Mouse (Mus musculus) heart, postnatal 0 days (tissue): ENCODE results near the gene Palld. TPM values are rescaled to one million over a fixed set of nuclear protein-coding genes. Genes with fewer than 3 reads are reported as not detected.

Experiments
- ATAC-seq: fragments of 200-750 bp; cut with Nextera tagmentation; 2 replicates; pipeline ENCODE4 v1.8.0; 2017; ENCODE audit warnings: low read depth, moderate number of reproducible peaks, moderate library complexity; ENCODE audit not compliant: insufficient read depth
- DNase-seq: peaks from one replicate; pipeline ENCODE4 v3.0.0-alpha.2; 2016; ENCODE audit warnings: low spot score
- H3K27ac ChIP-seq: fragments of 300-500 bp; sonication (generic); 2 replicates; pipeline ENCODE4 v1.5.1; 2014; ENCODE audit warnings: low read depth, mild to moderate bottlenecking
- H3K27me3 ChIP-seq: fragments of 300-500 bp; sonication (generic); 2 replicates; pipeline ENCODE4 v1.6.1; 2014; ENCODE audit warnings: low read length, mixed read lengths; ENCODE audit not compliant: control insufficient read depth, insufficient read depth
- H3K36me3 ChIP-seq: fragments of 300-500 bp; sonication (generic); replicated peaks from 2 replicates; pipeline ENCODE4 v1.6.1; 2014; ENCODE audit warnings: low read length, mixed read lengths; ENCODE audit not compliant: control insufficient read depth, insufficient read depth
- H3K4me1 ChIP-seq: fragments of 300-500 bp; sonication (generic); 2 replicates; pipeline ENCODE4 v1.6.1; 2014; ENCODE audit warnings: antibody characterized with exemption; ENCODE audit not compliant: control insufficient read depth, insufficient read depth
- H3K4me2 ChIP-seq: fragments of 300-500 bp; sonication (generic); 2 replicates; pipeline ENCODE4 v1.6.1; 2014; ENCODE audit warnings: low read depth, mild to moderate bottlenecking, low read length, moderate library complexity
- H3K4me3 ChIP-seq: fragments of 300-500 bp; sonication (generic); 2 replicates; pipeline ENCODE4 v1.5.1; 2014; ENCODE audit warnings: low read depth, low read length
- H3K9ac ChIP-seq: fragments of 300-500 bp; sonication (generic); replicated peaks from 2 replicates; pipeline ENCODE4 v1.6.1; 2014; ENCODE audit warnings: low read depth, low read length, mixed read lengths
- H3K9me3 ChIP-seq: fragments of 300-500 bp; sonication (generic); replicated peaks from 2 replicates; pipeline ENCODE4 v1.6.1; 2016; ENCODE audit warnings: low read length; ENCODE audit not compliant: control insufficient read depth
- CTCF ChIP-seq: IDR thresholded peaks from 2 replicates; pipeline ENCODE4 v1.5.1; 2016; ENCODE audit warnings: antibody characterized with exemption, control low read depth, low read depth
- EP300 ChIP-seq: IDR thresholded peaks from 2 replicates; pipeline ENCODE4 v1.6.1; 2016; ENCODE audit warnings: antibody characterized with exemption, low read depth
- WGBS: fragments of 180-500 bp; shearing (Covaris S2); extraction: QIAGEN DNeasy Blood & Tissue Kit; methylation state at CpG from one replicate; pipeline ENCODE4 v1.1.7; 2014; 5-methylcytosine and 5-hydroxymethylcytosine counted together
- polyA plus RNA-seq: library from polyadenylated mRNA; unstranded; fragments of >200 nt; fragmentation: Nextera tagmentation; extraction: Ambion mirVana; gene quantifications from 2 replicates; pipeline ENCODE4 v1.2.1, GENCODE M21; 2015
- total RNA-seq: library from RNA; depleted of rRNA; stranded (reverse); fragments of >200 nt; gene quantifications from 2 replicates; pipeline ENCODE4 v1.2.3, GENCODE M21; 2014; ENCODE audit warnings: low replicate concordance

Gene Palld
- total and polyA plus RNA-seq, 2 experiments from 2014 or later = 103 to 127 TPM

DNA sequence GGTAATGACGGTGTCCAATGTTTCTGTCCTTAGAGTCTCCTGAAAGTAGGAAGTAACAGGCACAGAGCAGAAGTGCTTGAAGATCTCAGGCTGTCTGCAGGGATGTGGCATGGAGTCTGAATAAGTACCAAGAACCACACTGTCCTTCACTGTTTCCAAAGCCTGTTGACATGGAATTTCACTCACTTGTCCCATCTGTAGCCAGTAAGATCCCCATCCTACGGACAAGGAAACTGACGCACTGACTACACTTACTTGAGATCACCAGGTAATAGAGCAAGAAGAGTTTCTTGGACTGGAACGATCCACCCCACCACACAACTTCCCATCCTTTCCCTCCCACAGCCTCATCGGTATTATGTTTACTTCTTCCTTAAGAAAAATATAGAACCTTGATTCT, 128.3 kb downstream of the Palld start:
- DNase-seq (no peak), ATAC-seq (no peak)
- Histone ChIP-seq H3K27me3 (no peaks in the 10 kb centered on the region), H3K9ac (no peak overlapping the region), H3K4me1 (peaks cover 29% of the 10 kb centered on the region), H3K36me3 (no peaks in the 10 kb centered on the region), H3K27ac (no peak overlapping the region), H3K4me3 (no peak overlapping the region), H3K9me3 (no peaks in the 10 kb centered on the region), H3K4me2 (no peak overlapping the region)
- TF ChIP-seq EP300 = no peak
- no peak for TF ChIP-seq CTCF
- WGBS = 67% methylated on average over 5 of the region's 5 CpGs

DNA sequence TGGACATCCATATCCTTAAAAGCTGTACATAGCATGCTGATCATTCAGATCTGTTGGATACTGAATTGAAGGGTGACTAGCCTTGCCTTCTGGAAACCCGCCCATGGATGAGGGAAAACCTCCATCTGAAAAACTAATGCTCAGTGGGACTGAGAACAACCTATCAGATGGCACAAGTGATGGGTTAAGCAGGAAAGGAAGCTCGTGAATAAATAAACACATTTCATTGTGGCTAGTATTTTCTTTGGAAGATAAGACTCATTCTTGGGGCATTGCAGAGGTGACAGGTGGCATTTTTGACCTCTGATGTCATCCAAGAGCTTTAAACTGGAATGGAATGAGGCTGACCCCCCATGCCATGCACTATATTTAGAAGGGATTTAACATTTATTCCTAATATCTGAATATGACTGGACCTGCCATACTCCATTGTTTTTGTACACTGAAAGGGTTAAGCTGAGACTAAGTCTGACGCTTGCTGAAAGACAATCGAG, 128.8 kb downstream of the Palld start:
- Histone ChIP-seq H3K9me3 (no peaks in the 10 kb centered on the region), H3K4me3 (no peak overlapping the region), H3K36me3 (no peaks in the 10 kb centered on the region), H3K27me3 (no peaks in the 10 kb centered on the region), H3K9ac (no peak overlapping the region), H3K27ac (no peak overlapping the region), H3K4me1 (peaks cover 24% of the 10 kb centered on the region), H3K4me2 (no peak overlapping the region)
- DNase-seq (no peak), ATAC-seq (no peak)
- 36% methylated on average over 4 of the region's 4 CpGs for WGBS
- TF ChIP-seq CTCF (no peak), EP300 (no peak)

DNA sequence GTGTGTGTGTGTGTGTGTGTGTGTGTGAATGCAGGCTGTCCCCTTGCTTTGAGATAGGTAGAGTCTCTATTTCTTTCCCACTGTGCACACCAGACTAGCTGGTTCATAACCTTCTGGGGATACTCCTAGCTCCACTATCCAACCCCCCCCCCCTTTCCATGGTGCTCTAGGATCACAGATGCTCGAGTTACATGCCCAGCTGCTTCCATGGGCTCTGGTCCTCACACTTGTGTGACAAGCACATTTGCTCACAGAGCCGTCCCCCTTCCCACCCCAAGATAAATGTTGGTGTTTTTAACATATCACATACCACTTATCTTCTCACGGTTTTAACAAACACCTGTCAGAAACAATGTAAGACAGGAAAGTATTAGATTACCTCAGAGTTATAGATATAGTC, 131.2 kb downstream of the Palld start:
- Histone ChIP-seq H3K27ac (no peak overlapping the region), H3K27me3 (no peaks in the 10 kb centered on the region), H3K9ac (no peak overlapping the region), H3K9me3 (no peaks in the 10 kb centered on the region), H3K4me3 (no peak overlapping the region), H3K36me3 (no peaks in the 10 kb centered on the region), H3K4me1 (peaks cover 8% of the 10 kb centered on the region; the same call in 1 of the 2 replicates), H3K4me2 (no peak overlapping the region)
- whole genome bisulfite sequencing = 44% methylated on average over 3 of the region's 3 CpGs
- no peak for DNase-seq
- TF ChIP-seq CTCF (no peak), EP300 (no peak)
- no peak for ATAC-seq

DNA sequence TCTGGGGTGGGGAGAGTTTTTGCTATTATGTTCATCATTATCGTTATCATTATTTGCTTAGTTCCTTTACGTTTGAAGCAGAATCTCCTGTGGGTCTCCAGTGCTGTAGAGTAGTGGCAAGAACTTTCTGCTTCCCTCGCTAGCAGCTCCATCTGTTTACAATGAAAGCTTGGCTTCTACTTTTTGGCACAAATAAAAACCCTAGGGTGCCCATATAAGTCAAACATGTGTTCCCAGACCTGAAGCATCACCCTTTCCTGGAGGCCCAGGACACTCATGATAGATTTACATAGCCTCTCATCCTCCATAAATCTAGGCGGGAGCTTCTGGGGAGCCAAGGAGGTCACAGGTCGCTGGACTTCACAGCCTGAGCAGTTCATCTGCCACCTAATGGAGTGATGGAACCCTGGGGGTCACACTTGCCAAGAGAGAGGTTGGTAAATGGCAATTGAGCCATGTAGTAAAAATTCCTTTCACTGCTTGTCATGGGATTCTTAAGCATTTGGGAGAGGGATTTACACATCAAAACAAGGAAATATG, 133.1 kb downstream of the Palld start:
- no peak overlapping the region for H3K9ac ChIP-seq
- DNase-seq (no peak), ATAC-seq (no peak)
- H3K27ac ChIP-seq = no peak overlapping the region
- TF ChIP-seq EP300 (no peak), CTCF (no peak)
- H3K4me2 ChIP-seq = no peak overlapping the region
- no peaks in the 10 kb centered on the region for H3K27me3 ChIP-seq
- no peak overlapping the region for H3K4me3 ChIP-seq
- H3K36me3 ChIP-seq = no peaks in the 10 kb centered on the region
- 74% methylated on average over 5 of the region's 5 CpGs for WGBS
- no peaks in the 10 kb centered on the region for H3K9me3 ChIP-seq
- peaks cover 8% of the 10 kb centered on the region; the same call in 1 of the 2 replicates for H3K4me1 ChIP-seq

DNA sequence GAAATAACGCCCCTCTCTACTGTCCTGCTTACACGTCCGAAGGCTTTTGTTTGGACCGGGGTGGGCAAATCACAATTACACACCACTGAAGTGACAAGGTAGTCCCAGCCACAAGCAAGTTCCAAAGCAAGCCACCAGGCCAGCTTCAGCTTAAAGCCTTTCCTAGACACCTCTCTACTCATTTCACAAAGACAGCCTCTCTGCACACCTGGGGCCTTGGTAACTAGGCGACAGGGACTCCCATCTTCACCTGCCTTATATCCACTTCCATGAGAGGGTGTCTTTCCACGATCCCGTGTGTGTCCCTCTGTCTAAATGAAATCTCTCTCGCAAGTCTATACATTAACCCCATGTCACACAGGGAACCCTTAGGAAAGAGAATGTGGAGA, 142.3 kb downstream of the Palld start:
- DNase-seq = no peak
- ATAC-seq = no peak
- 21% methylated on average over 8 of the region's 8 CpGs for WGBS
- H3K36me3 ChIP-seq = peaks cover 7% of the 10 kb centered on the region
- H3K27me3 ChIP-seq = no peaks in the 10 kb centered on the region
- peak overlapping the region; percentile 61 for H3K27ac ChIP-seq
- H3K4me3 ChIP-seq = peak overlapping the region; percentile 57
- H3K4me2 ChIP-seq = peak overlapping the region; percentile 72
- peak overlapping the region; percentile 61 for H3K9ac ChIP-seq
- H3K4me1 ChIP-seq = peaks cover 46% of the 10 kb centered on the region
- no peaks in the 10 kb centered on the region for H3K9me3 ChIP-seq
- TF ChIP-seq EP300 (no peak), CTCF (no peak)
